Mouse (Mus musculus) heart, postnatal 36 days (tissue): ENCODE measurements around the gene Rpusd3. TPM values are rescaled to one million over a fixed set of nuclear protein-coding genes. Genes with fewer than 3 reads are reported as not detected.

ENCODE experiments used
- DNase-seq, 2 experiments: peaks; one replicate each; pipeline ENCODE4 v3.0.0; 2021 to 2022
- intact Hi-C: fragments of 180-260 bp; cut with DNase I; formaldehyde crosslinking; loops from one replicate; pipeline ENCODE4 v1.15.1; 2025
- microRNA-seq, 2 experiments: library from miRNA; unstranded; fragments of <30 nt; microRNA quantifications; one replicate each; pipeline ENCODE4 v1.2.0; 2021; ENCODE audit warnings: borderline number of aligned reads in 2 of 2
- total RNA-seq, 2 experiments: library from RNA; stranded (reverse); gene quantifications; 2 replicates each; pipeline ENCODE4 v1.2.3; 2021

Gene Rpusd3
- total RNA-seq, 2 experiments from 2014 or later: 9.9 to 11.6 TPM

GRCm38 (mm10) chr6:113390715-113391114 lies 28.4 kb downstream of the Rpusd3 start:
- intact Hi-C loops: no loop called here
- no peak for DNase-seq

GRCm38 (mm10) chr6:113388960-113389359 lies 30.2 kb downstream of the Rpusd3 start, which contains the start of gene Ttll3:
TSS of gene Ttll3 (plus strand) at chr6:113389260.
- intact Hi-C loops: no loop called here
- DNase-seq: no peak

GRCm38 (mm10) chr6:113386025-113386424 lies 33.1 kb downstream of the Rpusd3 start:
- intact Hi-C loops: no loop called here
- DNase-seq: no peak

- intact Hi-C loops: no loop called here
Measured at GRCm38 (mm10) chr6:113385160-113385714, 33.9 kb downstream of the Rpusd3 start.

GRCm38 (mm10) chr6:113384351-113384927 lies 34.7 kb downstream of the Rpusd3 start:
- intact Hi-C loops: loop anchor here (5.0 kb wide), 1 partner anchor 147 kb away; the partner anchor contains the start of gene Mtmr14
- no peak for DNase-seq

More at GRCm38 (mm10) chr6:113385160-113385714, 33.9 kb downstream of the Rpusd3 start:
- DNase-seq: no peak

- DNase-seq: no peak
- intact Hi-C loops: loop anchor here (5.0 kb wide), 1 partner anchor 143 kb away; the partner anchor contains the start of gene Mtmr14
Measured at GRCm38 (mm10) chr6:113380480-113380879, 38.7 kb downstream of the Rpusd3 start.

- intact Hi-C loops: loop anchor here (2.0 to 5.0 kb wide), 3 partner anchors 40 to 332 kb away; partner anchors contain the start of genes Rpusd3 and Thumpd3
Measured at GRCm38 (mm10) chr6:113379246-113379645, 39.9 kb downstream of the Rpusd3 start.

GRCm38 (mm10) chr6:113377496-113378385 lies 41.4 kb downstream of the Rpusd3 start, which contains the start of the genes Tada3 and Arpc4:
TSS of gene Tada3 (minus strand) at chr6:113377883.
TSS of gene Arpc4 (plus strand) at chr6:113378115.
- DNase-seq: peak; percentile 92 to 96
- intact Hi-C loops: loop anchor here (1.0 to 5.0 kb wide), 7 partner anchors 34 to 330 kb away; partner anchors contain the start of genes Brpf1, Camk1, Ogg1 and Rpusd3

More at GRCm38 (mm10) chr6:113379246-113379645, 39.9 kb downstream of the Rpusd3 start:
- peak in 1 of 2 experiments; percentile 19 for DNase-seq

- intact Hi-C loops: loop anchor here (1.0 to 5.0 kb wide), 5 partner anchors 34 to 330 kb away; partner anchors contain the start of genes Brpf1, Camk1, Ogg1 and Thumpd3
- DNase-seq: no peak
Measured at GRCm38 (mm10) chr6:113377172-113377495, 42.0 kb downstream of the Rpusd3 start.

- no peak for DNase-seq
- intact Hi-C loops: no loop called here
Measured at GRCm38 (mm10) chr6:113373491-113373890, 45.6 kb downstream of the Rpusd3 start.

- intact Hi-C loops: no loop called here
- no peak for DNase-seq
Measured at GRCm38 (mm10) chr6:113370194-113370929, 48.8 kb downstream of the Rpusd3 start.

- intact Hi-C loops: no loop called here
- no peak for DNase-seq
Measured at GRCm38 (mm10) chr6:113368577-113368976, 50.6 kb downstream of the Rpusd3 start.

GRCm38 (mm10) chr6:113368124-113368523 lies 51.0 kb downstream of the Rpusd3 start:
- intact Hi-C loops: no loop called here

GRCm38 (mm10) chr6:113367574-113367973 lies 51.6 kb downstream of the Rpusd3 start:
- intact Hi-C loops: no loop called here
- no peak for DNase-seq

More at GRCm38 (mm10) chr6:113368124-113368523, 51.0 kb downstream of the Rpusd3 start:
- DNase-seq: no peak

- no peak for DNase-seq
- intact Hi-C loops: no loop called here
Measured at GRCm38 (mm10) chr6:113366639-113367038, 52.5 kb downstream of the Rpusd3 start.

Small RNA genes lying within 50 kb of the gene (microRNA-seq; reads per million reads assigned to microRNA genes)
- 0 reads per million in 2 experiments for gene Gm24387

Other genes with a start within 250 kb of the Rpusd3 start
- gene Lhfpl4, start 224.0 kb downstream of the Rpusd3 start, total RNA-seq: under 1 TPM; 0.22 to 0.31 TPM
- gene Mtmr14, start 181.5 kb downstream of the Rpusd3 start, total RNA-seq: 10 to 100 TPM; 20.0 to 21.0 TPM
- gene Cpne9, start 137.0 kb downstream of the Rpusd3 start, total RNA-seq: under 1 TPM in 1 of 2 experiments, not detected in 1; 0.24 TPM
- gene Brpf1, start 112.2 kb downstream of the Rpusd3 start, total RNA-seq: 10 to 100 TPM; 14.0 to 16.7 TPM
- gene Ogg1, start 92.4 kb downstream of the Rpusd3 start, total RNA-seq: 1 to 10 TPM; 4.7 to 7.4 TPM
- 10 to 100 TPM; 65.3 to 78.4 TPM for gene Camk1, start 75.4 kb downstream of the Rpusd3 start, total RNA-seq
- 10 to 100 TPM; 23.6 to 24.4 TPM for gene Tada3, start 41.5 kb downstream of the Rpusd3 start, total RNA-seq
- 10 to 100 TPM; 69.5 to 73.0 TPM for gene Arpc4, start 41.2 kb downstream of the Rpusd3 start, total RNA-seq
- gene Ttll3, start 30.1 kb downstream of the Rpusd3 start, total RNA-seq: 1 to 10 TPM in 1 of 2 experiments, under 1 TPM in 1; 0.67 to 1.5 TPM
- 10 to 100 TPM in 1 of 2 experiments, 1 to 10 TPM in 1; 2.5 to 14.0 TPM for gene Cidec, start 16.4 kb upstream of the Rpusd3 start, total RNA-seq
- 10 to 100 TPM; 20.4 to 20.9 TPM for gene Jagn1, start 23.2 kb upstream of the Rpusd3 start, total RNA-seq
- under 1 TPM; 0.65 to 0.67 TPM for gene Il17re, start 39.1 kb upstream of the Rpusd3 start, total RNA-seq
- gene Il17rc, start 52.1 kb upstream of the Rpusd3 start, total RNA-seq: 1 to 10 TPM; 6.4 to 6.7 TPM
- 10 to 100 TPM; 45.9 to 57.5 TPM for gene Creld1, start 64.0 kb upstream of the Rpusd3 start, total RNA-seq
- not detected for gene Prrt3, start 82.6 kb upstream of the Rpusd3 start, total RNA-seq
- gene Emc3, start 112.3 kb upstream of the Rpusd3 start, total RNA-seq: 10 to 100 TPM; 57.9 to 61.8 TPM
- under 1 TPM; 0.11 to 0.17 TPM for gene Fancd2, start 112.3 kb upstream of the Rpusd3 start, total RNA-seq
- gene Fancd2os, start 181.4 kb upstream of the Rpusd3 start, total RNA-seq: not detected
- gene Brk1, start 185.4 kb upstream of the Rpusd3 start, total RNA-seq: 10 to 100 TPM; 72.7 to 78.5 TPM
- 10 to 100 TPM; 10.5 to 13.8 TPM for gene Vhl, start 204.6 kb upstream of the Rpusd3 start, total RNA-seq
- gene Irak2, start 219.1 kb upstream of the Rpusd3 start, total RNA-seq: 10 to 100 TPM in 1 of 2 experiments, 1 to 10 TPM in 1; 7.5 to 10.2 TPM